Mouse (Mus musculus) small intestine, adult 2 months (tissue): ENCODE results near the gene Tor1b.

ENCODE experiments used
- CTCF ChIP-seq: fragments of 200-500 bp; IDR thresholded peaks from 2 replicates; pipeline ENCODE4 v1.5.1; 2012; ENCODE audit warnings: low read depth, mild to moderate bottlenecking, control low read depth, inconsistent platforms, low read length, moderate library complexity, mixed read lengths; ENCODE audit not compliant: insufficient replicate concordance, insufficient read length; ENCODE audit errors: extremely low read depth
- POLR2A ChIP-seq: fragments of 200-500 bp; IDR thresholded peaks from 2 replicates; pipeline ENCODE4 v1.6.1; 2012; ENCODE audit warnings: low read depth, mild to moderate bottlenecking, control low read depth, inconsistent platforms, low read length, moderate library complexity

- TF ChIP-seq POLR2A, result no peak
- no peak for TF ChIP-seq CTCF
Observed at GRCm38 (mm10) chr2:31002857-31003256, 50.1 kb downstream of the Tor1b start.
